Mouse (Mus musculus): ENCODE results near the gene Pald1.

Gene Pald1

GRCm38 (mm10) chr10:61402911-61403310 is 19.6 kb upstream of the Pald1 start:
- in situ Hi-C loops (cut with MseI, MboI), result loop anchor here in 1 of 2 experiments (10.0 kb wide), 1 partner anchor 58 kb away; no protein-coding TSS in a partner anchor

- in situ Hi-C loops (cut with MseI, MboI), result loop anchor here in 1 of 2 experiments (10.0 kb wide), 1 partner anchor 58 kb away; no protein-coding TSS in a partner anchor
Observed at GRCm38 (mm10) chr10:61402480-61402879, 19.1 kb upstream of the Pald1 start.

GRCm38 (mm10) chr10:61400407-61400806 is 17.1 kb upstream of the Pald1 start:
- in situ Hi-C loops (cut with MseI, MboI), result loop anchor here in 1 of 2 experiments (10.0 kb wide), 1 partner anchor 56 kb away; no protein-coding TSS in a partner anchor

- in situ Hi-C loops (cut with MseI, MboI), result no loop called here
Observed at GRCm38 (mm10) chr10:61399156-61399734, 15.9 kb upstream of the Pald1 start.

GRCm38 (mm10) chr10:61398125-61398524 is 14.8 kb upstream of the Pald1 start:
- in situ Hi-C loops (cut with MseI, MboI), result no loop called here

- in situ Hi-C loops (cut with MseI, MboI), result no loop called here
Observed at GRCm38 (mm10) chr10:61394476-61395136, 11.3 kb upstream of the Pald1 start.

- in situ Hi-C loops (cut with MseI, MboI), result no loop called here
Observed at GRCm38 (mm10) chr10:61392584-61392983, 9.3 kb upstream of the Pald1 start.

GRCm38 (mm10) chr10:61390148-61390547 is 6.8 kb upstream of the Pald1 start:
- in situ Hi-C loops (cut with MseI, MboI), result no loop called here

GRCm38 (mm10) chr10:61389020-61389419 is 5.7 kb upstream of the Pald1 start:
- in situ Hi-C loops (cut with MseI, MboI), result no loop called here

- in situ Hi-C loops (cut with MseI, MboI), result no loop called here
Observed at GRCm38 (mm10) chr10:61386284-61386683, 3.0 kb upstream of the Pald1 start.

GRCm38 (mm10) chr10:61385174-61385573 is 1.8 kb upstream of the Pald1 start:
- in situ Hi-C loops (cut with MseI, MboI), result no loop called here

GRCm38 (mm10) chr10:61383715-61384047 is 351 bp upstream of the Pald1 start:
- in situ Hi-C loops (cut with MseI, MboI), result no loop called here

- in situ Hi-C loops (cut with MseI, MboI), result no loop called here
Observed at GRCm38 (mm10) chr10:61382281-61382731, 1.0 kb downstream of the Pald1 start.

- in situ Hi-C loops (cut with MseI, MboI), result no loop called here
Observed at GRCm38 (mm10) chr10:61381823-61382222, 1.5 kb downstream of the Pald1 start.

GRCm38 (mm10) chr10:61380186-61380585 is 3.1 kb downstream of the Pald1 start:
- in situ Hi-C loops (cut with MseI, MboI), result no loop called here

- in situ Hi-C loops (cut with MseI, MboI), result no loop called here
Observed at GRCm38 (mm10) chr10:61379340-61380040, 3.8 kb downstream of the Pald1 start.

GRCm38 (mm10) chr10:61378698-61379097 is 4.6 kb downstream of the Pald1 start:
- in situ Hi-C loops (cut with MseI, MboI), result no loop called here

GRCm38 (mm10) chr10:61378050-61378449 is 5.3 kb downstream of the Pald1 start:
- in situ Hi-C loops (cut with MseI, MboI), result no loop called here

- in situ Hi-C loops (cut with MseI, MboI), result no loop called here
Observed at GRCm38 (mm10) chr10:61374771-61375481, 8.4 kb downstream of the Pald1 start.

- in situ Hi-C loops (cut with MseI, MboI), result no loop called here
Observed at GRCm38 (mm10) chr10:61374076-61374475, 9.3 kb downstream of the Pald1 start.

- in situ Hi-C loops (cut with MseI, MboI), result no loop called here
Observed at GRCm38 (mm10) chr10:61372585-61372923, 10.8 kb downstream of the Pald1 start.

Data from mouse trophoblast stem cell (cell line).